Mouse (Mus musculus): ENCODE measurements around the gene Pacrg.

- TF ChIP-seq CTCF (IDR thresholded peaks at IDR 0.05; ENCODE audit: low read depth) = no peak
- TF ChIP-seq EP300 (optimal IDR thresholded peaks at IDR 0.05) = no peak
Measured at GRCm38 (mm10) chr17:10724853-10725252, 115.3 kb downstream of the Pacrg start.

All from stomach, postnatal 0 days (tissue).